Mouse (Mus musculus): ENCODE measurements around the gene Nav2.

Nav2 gene

DNA sequence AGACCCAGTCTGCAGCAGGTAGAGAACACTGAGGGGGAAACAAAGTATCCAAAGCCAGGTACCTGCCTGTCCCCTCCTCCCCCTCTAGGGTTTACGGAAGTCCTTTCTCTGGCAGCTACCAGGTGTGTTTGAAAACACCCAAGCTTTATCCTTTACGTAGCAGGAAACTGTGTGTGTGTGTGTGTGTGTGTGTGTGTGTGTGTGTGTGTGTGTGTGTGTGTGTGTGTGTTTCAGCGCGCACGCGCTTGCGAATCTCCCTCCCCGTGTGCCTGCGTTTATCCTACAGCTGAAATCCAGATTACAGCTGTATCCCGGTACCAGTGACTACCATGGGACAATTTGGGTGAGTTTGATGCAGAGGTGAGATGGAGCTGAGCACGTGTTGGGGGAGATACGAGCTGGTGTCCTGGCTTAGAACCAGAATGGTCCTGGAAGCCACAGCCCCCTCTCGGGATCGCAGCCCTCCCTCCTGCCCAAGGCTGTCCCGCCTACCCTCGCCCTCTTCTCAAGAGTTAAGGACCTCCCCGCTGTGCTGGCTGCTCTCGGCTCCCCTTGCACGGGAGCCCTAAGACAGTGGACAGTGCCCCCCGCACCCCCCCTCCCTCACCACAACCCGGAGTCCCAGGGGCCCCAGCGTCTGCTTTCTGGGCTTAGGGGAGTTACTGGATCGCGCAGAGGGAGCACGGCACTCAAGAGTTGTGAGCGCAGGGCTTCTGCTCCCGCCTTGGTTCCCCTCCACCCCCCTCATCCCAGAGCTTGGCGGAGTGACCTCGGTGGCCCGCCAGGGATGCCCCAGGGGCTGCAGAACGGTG, 395.3 kb downstream of the Nav2 start:
- no peak for DNase-seq

DNA sequence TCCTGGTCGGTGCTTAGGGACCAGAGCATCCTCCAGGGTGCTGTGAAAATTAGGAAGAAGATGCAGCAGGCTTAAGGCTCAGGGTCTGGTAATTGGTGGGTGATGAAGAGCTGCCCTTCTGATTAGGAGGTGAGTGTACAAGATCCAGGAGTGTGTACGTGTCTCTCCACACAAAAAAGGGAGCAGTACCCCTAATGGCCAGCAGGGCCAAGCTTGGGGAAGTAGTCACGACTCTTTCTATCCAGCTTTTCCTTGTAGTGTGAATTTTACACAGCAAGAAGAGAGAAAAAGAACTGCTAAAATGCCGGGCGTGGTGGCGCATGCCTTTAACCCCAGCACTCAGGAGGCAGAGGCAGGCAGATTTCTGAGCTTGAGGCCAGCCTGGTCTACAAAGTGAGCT, 399.2 kb downstream of the Nav2 start:
- no peak for DNase-seq

DNA sequence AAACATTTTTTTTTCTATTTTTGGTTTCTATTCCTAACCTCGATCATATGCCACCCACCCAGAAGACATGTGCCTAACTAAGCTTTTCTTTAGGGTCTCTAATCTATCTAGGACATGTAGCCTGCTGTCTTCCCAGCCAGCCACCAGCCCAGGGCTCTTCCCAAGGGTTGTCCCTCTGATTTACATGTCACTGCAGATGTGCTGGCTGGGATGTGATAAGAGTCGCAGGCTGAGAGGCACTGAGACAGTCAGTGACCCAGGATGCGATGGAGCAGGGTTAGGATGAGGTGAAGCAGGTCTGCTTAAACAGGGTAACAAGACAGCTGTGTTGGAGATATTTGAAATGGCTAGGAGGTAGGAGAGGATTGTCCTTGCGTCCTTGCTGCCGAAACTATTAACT, 401.2 kb downstream of the Nav2 start:
- DNase-seq: no peak

DNA sequence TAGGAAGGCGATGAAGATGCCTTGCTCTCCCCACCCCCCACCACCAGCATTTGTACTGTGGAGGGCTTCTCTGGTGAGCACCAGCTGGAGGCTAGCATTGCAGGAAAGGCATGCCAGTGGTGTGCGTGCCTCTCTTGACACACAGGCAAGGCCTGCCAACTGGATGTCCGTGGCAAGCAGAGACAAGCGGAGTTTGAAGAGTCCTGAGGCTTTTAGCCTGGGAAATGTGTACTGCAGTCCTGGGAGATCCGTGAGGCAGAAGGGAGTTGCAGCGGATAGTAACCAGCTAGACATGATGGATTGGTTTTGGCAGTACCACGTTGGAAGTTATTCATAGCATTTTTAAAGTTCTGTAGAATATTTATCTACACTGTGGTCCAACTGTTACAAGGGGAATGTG, 405.4 kb downstream of the Nav2 start:
- no peak for DNase-seq

DNA sequence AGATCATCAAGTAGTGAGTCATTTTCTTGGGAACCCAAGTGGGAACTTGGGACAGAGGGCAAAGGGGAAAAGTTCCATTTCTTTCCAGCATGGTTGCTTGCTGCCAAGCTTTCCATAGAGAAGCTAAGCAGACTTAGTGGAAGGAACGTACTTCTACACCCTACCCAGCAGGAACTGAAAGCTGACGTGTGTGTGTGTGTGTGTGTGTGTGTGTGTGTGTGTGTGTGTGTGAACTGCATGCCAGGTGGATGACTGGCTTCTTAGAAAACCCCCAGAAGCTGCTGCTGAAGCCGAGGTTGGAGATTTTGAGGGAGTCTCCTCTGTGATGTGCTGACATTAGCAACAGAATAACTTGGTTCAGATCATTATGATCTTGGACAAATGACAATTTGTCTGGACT, 406.5 kb downstream of the Nav2 start:
- DNase-seq: no peak

DNA sequence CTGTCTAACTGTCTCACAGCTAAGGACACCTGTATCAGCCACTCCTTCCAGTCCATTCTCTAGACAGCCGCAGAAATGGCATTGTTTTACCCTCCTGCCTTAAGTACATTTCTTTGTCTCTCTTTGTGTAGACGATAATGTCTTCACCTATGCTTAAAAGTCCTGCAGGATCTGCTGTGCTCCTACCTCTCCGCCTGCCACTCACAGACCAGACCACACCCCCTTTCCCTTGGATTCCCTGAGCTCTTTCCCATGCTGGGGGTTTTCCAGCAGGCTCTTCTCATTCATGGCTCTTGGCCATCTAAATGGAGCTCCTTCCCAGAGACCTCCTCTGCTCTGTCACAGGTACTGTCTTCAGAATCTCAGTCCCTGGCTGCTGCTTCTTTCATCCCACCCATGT, 408.1 kb downstream of the Nav2 start:
- DNase-seq: no peak

DNA sequence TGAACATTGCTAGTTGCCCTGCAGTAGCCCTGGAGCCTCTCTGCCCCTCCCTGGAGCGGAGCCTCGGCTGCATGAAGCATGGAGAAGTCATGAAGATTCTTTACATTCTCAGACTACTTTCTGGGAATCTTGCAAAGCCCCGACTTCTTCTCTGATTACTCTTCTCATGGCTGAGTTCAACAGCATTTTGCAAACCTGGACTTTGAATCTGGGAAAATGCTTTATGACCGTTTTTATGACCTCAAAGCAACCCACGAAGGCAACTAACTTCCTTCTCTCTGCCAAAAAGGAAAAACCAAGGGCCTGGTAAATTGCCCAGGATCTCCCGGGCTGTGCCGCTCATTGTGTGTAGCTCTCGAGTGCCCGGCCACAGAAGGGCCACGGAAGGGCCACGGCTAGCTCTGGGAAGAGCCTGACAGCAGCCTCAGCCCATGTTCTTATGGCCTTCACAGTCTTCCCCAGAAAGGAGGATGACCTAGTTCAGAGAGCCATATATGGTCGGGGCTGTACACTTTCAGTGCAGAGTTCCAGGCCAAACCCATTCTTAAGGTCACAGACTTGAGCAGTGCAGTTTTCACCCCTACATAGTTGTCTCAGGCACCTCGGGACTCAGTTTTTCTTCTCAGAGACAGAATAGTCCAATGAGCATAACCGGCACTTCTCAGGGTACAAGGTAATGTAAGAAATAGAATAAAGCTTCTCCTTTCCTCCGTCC, 409.8 kb downstream of the Nav2 start:
- DNase-seq: no peak

DNA sequence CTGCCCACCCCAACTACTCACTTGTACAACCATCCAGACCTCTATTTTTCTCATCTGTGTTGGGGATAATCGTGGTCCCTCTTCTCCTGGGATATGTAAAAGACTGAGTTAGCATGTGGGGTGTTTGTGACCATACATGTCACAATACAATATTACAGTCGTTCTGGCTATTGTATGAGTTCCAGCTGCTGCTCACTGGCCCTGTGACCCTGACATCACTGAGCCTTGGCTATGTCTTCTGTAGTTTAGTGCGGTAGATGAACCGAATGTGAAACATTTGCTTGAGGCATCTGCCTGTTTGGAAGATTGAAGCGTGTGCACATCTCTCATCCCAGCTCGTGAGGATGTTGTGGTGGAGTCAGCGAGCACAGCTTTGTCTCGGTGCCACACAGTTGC, 410.4 kb downstream of the Nav2 start:
- DNase-seq: no peak

DNA sequence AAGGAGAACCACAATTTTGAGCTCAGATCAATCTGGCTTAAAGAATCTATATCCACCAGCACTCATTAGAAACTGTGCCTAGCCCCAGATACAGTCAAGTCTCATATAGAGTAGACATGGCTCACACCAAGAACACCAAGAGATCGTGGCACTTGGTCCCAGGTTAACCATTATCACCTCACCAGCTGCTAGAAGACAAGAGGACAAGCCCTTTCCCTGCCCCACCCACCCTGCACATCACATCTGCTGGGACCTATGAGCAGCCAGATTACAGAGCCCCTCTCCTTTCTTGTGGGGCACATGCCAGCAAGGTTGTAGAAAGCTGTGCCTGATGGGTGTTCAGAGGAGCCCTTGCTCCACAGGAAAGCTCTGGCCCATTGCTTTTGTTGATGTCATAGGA, 411.5 kb downstream of the Nav2 start:
- DNase-seq: no peak

DNA sequence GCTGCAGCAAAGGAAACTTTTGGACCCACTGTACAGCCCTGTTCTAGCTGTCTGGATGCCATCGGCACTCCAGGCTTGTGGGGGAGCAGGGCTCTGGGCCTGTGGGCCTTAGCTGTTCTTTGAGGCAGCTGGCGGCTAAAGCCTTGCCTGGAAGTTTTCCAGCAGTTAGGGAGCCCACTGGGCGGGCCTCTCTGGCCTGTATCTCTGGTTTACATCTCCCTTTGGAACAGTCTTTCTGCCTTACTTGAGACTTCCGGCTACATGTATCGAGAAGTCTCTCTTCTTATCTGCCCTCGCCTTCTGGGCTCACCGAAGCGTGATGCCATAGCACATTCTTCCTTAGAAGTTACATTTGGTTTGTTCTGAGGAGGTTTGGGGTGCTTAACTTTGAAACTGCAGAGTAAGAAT, 412.6 kb downstream of the Nav2 start:
- no peak for DNase-seq

DNA sequence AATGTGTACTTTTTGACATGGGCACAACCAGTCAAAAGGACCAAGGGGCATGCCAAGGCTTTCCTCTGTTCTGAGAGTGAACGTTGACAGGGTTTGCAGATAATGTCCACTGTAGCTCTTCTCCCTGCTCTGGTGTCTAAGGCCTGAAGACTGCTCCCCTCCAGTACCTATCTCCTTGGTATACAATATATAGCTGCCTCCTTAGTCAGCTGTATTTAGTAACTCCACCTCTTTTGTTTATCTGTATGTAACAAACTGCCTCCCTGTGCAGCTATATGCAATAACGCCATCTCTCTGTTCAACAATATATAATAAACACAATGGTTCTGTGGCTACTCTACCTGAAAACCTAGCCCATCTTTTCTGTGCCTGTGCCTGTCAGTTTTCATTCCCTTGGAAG, 413.7 kb downstream of the Nav2 start:
- no peak for DNase-seq

DNA sequence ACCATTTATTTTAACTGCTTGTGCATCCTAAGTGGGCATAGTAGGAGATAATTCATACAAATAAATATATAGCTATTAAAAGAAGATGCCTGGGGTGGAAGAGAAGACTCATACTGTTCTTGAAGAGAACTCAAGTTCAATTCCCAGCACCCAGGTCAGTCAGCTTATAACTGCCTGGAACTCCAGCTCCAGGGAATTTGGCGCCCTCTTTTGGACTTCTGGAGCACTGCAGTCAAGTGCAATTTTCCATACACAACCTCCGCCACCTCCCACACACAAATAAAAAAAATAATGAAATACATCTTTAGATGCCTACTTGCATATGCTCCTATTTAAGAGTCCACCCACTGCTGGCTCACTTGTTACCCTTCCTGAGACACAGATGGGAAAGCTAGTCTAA, 416.1 kb downstream of the Nav2 start:
- DNase-seq: no peak

DNA sequence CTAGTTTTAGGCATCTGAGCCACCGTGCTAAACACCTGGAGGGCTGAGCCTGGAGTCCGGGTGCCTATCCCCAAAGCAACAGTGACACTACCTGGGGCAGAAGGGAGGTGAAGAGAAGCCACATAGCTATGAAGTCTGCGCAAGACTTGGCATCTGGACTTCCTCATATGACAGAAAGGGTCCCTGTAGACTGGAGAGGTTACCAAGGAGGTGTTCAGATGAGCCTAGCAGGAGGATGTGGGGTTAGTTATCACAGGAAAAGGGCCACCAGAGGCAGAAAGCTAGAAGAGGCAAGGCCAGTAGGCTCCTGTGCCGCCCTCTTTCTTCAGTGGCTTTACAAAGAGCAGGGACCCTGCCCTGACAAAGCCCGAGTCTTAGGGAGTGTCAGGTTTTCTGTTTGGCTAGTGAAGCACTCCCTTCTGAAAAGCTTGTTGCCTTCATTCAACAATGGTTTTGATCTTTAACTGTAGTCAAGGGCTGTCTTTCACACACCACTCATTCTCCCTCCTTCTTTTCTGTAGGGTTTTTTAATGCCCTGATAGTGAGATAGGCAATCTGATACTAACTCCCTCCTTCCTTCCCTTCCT, 417.7 kb downstream of the Nav2 start:
- DNase-seq: no peak

DNA sequence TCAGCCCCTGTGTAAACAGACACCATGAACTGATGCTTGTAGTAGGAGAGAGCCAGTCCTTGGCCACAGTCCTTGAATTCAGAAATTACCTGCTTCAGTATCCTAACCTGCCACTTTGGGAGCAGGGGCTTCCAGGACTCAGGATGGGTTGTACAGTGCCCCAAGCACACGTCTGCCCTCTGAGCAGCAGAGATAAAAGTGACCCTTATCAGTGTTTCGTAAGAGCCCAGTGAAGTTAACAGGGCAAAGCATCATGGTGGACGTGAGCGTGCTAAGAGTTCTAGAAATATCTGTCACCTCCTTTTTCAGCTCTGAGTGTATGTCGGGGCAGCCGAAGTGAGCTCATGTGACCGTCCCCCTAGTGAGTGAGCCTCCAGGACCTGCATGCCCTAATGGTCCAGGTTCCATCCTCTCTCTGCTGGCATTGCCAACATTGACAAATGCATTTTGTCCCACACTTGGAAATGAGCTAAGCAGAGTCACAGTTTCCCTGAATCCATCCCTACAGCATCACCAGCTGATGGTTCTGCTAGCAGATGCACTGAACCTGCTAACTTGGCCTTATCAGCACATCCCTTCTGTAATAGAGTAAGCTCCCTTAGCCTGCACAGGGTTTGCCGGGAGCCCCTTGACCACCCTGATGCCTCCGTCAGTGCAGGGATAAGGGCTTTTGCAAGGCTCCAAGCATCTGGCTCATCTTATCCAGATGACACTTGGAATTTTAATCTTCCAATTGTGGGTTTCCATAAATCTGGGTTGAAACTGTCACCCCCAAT, 418.6 kb downstream of the Nav2 start:
- DNase-seq: no peak

DNA sequence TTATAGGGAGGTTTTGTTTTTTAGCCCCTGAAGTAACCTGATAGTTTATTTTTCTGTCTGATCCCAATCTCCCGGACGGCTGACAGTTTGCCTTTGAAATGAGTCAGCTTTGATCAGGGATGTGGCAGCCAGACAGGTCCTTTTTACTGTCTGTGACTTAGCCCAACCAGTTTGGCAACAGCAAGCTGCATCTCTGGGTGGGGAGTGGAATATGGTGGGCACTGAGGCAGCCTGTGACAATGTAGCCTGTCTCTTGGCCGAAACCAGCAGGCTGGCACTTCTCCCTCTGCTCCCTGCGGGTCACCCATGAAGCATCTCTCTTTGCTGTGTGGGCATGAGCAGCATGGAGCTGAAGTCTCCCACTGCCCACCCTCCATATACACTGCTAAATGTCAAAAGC, 421.7 kb downstream of the Nav2 start:
- DNase-seq: no peak

DNA sequence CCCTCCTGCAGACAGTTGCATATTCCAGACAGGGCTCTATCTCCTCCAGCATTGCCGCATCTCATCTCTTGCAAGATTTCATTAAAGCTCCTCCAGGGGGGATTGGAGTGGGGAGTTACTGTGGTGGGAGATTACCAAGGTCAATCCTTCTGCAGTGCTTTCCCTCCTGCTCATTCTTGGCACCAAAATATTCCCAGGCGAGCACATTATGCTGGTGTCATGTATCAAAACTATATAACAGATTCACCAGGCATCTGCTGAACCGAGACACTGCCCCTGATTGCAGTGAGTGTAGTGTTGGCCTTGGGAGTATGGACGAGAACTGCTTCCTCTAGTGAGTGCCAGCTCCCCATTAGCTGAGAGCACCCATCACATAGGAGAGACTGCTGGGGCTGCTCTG, 423.4 kb downstream of the Nav2 start:
- DNase-seq: no peak

DNA sequence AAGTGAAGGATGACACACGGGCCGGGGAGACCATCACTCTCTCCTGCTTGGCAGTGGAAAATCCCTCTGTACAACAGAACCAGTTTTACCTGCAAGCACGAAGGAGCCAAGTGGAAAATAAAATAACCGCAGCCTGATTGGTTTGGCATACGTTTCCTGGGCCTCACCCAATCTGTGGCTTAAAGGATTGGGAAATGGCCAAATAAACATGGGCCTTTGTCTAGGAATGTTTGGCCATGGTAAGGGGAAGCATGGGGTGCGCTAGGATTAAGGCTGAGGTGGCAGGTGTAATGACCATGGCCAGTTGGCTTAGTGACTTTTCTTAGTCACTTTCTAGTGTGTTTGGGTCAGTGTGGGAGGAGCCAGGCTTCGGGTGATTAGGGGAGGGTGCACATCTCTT, 424.1 kb downstream of the Nav2 start:
- no peak for DNase-seq

DNA sequence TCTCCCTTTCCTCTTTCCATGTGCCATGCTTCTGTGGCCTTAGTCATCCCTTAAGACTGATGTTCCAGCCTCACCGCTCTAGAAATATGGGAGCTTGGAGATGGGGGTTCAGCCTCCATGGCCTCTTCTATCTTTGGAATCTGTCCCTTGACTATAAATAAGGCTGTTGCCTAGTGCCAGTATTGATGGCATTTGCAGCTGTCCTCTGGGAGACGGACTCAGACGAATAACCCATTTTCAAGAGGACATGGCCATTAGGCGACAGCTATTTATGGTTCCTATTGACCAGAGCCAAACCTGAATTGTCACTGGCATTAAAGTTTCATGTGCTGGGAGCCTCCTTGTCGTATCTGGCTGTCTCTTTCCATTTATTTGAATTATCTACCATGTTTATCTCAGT, 425.6 kb downstream of the Nav2 start:
- DNase-seq: no peak

DNA sequence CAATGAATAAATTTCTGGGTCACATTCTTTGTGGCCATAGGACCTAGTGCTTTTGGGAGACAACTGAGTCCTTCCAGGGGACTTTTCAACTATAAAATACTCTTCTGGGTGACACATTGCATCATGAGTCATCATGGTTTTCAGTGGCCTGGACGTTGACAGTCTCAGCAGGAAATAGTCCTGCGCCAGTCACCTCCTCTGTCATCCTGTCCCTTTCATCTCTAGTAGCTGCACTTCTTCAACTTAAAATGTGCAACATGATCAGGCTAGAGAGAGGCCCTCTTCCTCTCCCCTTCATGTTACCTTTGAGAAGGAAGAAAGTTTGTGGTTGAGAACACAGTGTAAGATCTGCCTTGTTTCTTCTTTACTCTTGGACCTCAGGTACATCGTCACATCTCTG, 426.5 kb downstream of the Nav2 start:
- no peak for DNase-seq

DNA sequence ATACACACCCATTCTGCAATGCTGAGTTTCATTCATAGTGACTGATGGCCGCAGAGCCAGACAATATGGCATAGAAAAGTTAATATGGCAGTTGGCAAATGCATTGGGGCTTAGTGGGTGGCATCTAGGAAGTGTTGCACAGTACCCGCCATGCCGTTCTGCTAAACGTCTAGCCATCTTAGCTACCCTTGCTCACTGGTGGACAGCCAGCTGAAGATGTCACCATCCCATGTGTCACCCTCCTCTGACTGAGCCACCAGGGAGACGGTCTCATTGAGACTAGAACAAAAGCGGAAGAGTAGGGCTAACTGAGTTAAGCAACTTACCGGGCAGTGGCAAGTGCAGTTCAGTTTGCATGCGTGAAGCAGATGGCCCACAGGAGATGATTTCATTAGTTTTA, 428.2 kb downstream of the Nav2 start:
- DNase-seq: no peak

DNA sequence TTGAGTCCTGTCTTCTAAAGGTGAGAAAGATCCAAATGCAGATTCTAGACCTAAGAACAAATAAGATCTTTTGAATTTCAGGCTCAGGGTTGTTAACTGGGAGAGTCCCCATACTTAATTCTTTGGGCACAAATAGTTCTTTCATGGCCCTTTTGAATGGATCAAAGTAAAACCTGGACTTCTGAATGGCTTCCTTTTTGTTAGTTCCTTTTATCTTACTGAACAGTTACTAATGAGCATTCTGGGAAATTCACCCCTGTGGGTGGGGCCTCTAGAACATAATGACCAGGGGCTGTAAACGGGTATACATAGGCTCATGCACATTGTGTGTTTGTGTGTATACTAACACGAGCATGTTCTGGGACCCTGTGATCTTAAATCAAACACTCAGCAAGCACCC, 429.2 kb downstream of the Nav2 start:
- no peak for DNase-seq

DNA sequence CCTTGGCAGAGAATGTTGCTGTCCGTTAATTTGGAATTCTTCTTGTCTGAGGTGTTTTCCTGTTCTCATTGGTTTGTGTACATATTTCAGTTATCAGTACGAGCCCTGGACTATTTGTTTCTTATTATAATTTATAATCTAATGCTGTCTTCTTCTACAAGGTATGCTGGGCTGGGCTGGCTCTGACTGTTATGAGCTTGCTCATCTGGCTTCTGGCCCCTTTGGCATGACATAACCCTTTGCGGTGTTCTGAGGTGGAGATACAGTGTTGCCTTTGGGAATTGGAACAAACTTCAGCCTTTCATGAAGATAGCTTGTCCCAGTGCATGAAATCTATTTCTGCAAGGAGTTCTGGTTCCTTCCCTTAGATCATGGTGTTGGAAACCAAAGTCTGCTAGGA, 431.4 kb downstream of the Nav2 start:
- DNase-seq: no peak

DNA sequence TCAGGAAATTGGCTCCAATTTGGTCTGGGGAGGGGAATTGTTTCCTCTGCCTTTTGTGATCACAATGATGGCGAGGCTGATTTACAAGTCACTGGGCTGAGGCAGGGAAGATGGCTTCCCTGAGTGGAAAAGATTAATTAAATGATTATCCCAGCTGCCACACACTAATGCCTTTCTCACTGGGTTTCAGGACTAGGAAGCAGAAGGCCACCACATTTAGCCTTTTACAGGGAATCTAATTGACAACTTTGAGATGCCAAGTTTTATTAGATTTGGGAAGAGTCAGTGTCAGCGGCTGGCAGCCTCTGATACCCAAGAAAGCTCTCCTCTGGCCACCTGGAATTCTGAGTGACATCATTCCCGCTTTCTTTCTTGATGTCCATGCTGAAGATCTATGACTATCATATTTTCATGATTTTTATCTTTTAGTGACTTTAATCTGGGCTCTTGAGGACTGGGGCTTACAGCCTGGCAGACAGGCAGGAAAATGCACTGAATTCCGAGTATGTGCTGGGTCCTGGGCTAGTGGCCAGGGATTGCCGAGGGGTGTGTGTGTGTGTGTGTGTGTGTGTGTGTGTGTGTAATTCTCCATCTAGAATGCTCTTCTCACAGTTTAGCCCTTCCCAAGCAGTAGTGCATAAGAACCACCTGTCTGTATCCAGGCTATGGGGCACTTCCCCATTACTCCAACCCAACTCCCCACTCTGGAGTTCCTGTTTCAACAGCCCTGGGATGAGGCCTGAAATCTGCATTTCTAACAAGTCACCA, 432.8 kb downstream of the Nav2 start:
- DNase-seq: no peak

Data from layer of hippocampus, adult 9-11 months (tissue).